8 mouse cellular contexts compared by ENCODE assay signal in the genomic region with DNA sequence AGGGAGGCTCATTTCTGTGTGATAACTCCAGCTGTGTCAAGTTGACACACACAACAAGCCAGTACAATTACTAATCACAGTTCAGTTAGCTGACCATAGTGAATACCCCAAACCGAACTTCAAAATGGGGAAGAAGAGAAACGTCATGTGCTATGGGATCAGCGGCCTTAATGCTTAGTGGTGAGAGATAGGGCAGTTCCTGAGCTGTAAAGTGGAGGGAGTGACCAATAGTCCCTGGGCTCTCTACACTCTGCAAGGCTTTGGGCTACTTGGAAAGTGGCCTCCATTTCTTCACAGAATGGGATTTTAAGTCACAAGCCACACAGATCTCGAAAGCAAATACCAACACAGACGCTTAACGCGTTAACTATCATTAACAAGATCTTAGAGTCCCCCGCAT. TPM values are rescaled to one million over a fixed set of nuclear protein-coding genes. Genes with fewer than 3 reads are reported as not detected.
DNase-seq lines count a peak whose midpoint lies in the region; ATAC-seq and TF ChIP-seq lines count a peak whose summit lies in the region.

No protein-coding gene starts in this region.

- H3K27ac ChIP-seq in liver, adult 2 months (replicated peaks; ENCODE audit: insufficient read depth, low read depth, low read length) = no peak overlapping the region
- peak overlapping the region; percentile 95; the same call in 1 of the 2 replicates for H3K27ac ChIP-seq in intestine, postnatal 0 days (ENCODE audit: low read depth, low read length)
- 0 out of 2 replicates have a peak overlapping the region, but pooled peaks have one; percentile 93 for H3K27ac ChIP-seq in neural tube, embryonic 14.5 days (ENCODE audit: low read depth, low read length)

- ATAC-seq in common myeloid progenitor, adult 5-6 weeks (replicated peaks; ENCODE audit: low read depth, poor library complexity, severe bottlenecking) = 0 out of 2 replicates have a peak, but pooled peaks have one; percentile 17
- 0 out of 2 replicates have a peak, but pooled peaks have one; percentile 23 for ATAC-seq in intestine, postnatal 0 days
- no peak for ATAC-seq in neural tube, embryonic 14.5 days (ENCODE audit: low read depth)

- H3K9me3 ChIP-seq in intestine, postnatal 0 days (ENCODE audit: control insufficient read depth) = no peaks in the 10 kb centered on the region
- no peaks in the 10 kb centered on the region for H3K9me3 ChIP-seq in neural tube, embryonic 14.5 days (ENCODE audit: control insufficient read depth, low read length)

- peaks cover 8% of the 10 kb centered on the region for H3K4me1 ChIP-seq in liver, adult 2 months (ENCODE audit: control insufficient read depth, insufficient read depth, low read length)
- 0 out of 2 replicates have a peak, but pooled peaks cover 3% of the 10 kb centered on the region for H3K4me1 ChIP-seq in intestine, postnatal 0 days (replicated peaks; ENCODE audit: control insufficient read depth, insufficient read depth, low read length)
- H3K4me1 ChIP-seq in neural tube, embryonic 14.5 days (ENCODE audit: control insufficient read depth, insufficient read depth, low read length) = peaks cover 27% of the 10 kb centered on the region

- H3K4me3 ChIP-seq in liver, adult 2 months (ENCODE audit: insufficient read depth, low read depth, low read length) = peak overlapping the region; percentile 95
- peak overlapping the region; percentile 92 for H3K4me3 ChIP-seq in intestine, postnatal 0 days (ENCODE audit: low read depth, low read length)
- peak overlapping the region; percentile 93 for H3K4me3 ChIP-seq in neural tube, embryonic 14.5 days (ENCODE audit: low read depth, low read length)

- no peak for TF ChIP-seq CTCF in liver, adult 2 months (IDR thresholded peaks at IDR 0.05; ENCODE audit: low read depth, low read length)
- TF ChIP-seq CTCF in intestine, postnatal 0 days (IDR thresholded peaks at IDR 0.05; ENCODE audit: low read depth) = no peak

- no peaks in the 10 kb centered on the region for H3K27me3 ChIP-seq in liver, adult 2 months (ENCODE audit: control insufficient read depth, insufficient read depth, low read length)
- no peaks in the 10 kb centered on the region for H3K27me3 ChIP-seq in intestine, postnatal 0 days (replicated peaks; ENCODE audit: control insufficient read depth, insufficient read depth, low read length)
- H3K27me3 ChIP-seq in neural tube, embryonic 14.5 days (ENCODE audit: control insufficient read depth, insufficient read depth, low read length) = no peaks in the 10 kb centered on the region

- TF ChIP-seq POLR2A in liver, adult 2 months (IDR thresholded peaks at IDR 0.05; ENCODE audit: extremely low read depth, insufficient read depth, low read length) = no peak

- peak overlapping the region; percentile 37 for H3K9ac ChIP-seq in liver, adult 2 months (ENCODE audit: low read depth, low read length)
- peak overlapping the region; percentile 93; the same call in 1 of the 2 replicates for H3K9ac ChIP-seq in intestine, postnatal 0 days (ENCODE audit: low read depth, low read length)
- peak overlapping the region; percentile 93 for H3K9ac ChIP-seq in neural tube, embryonic 14.5 days (replicated peaks; ENCODE audit: low read depth, low read length)

- 8% methylated on average over 8 of the region's 8 CpGs for WGBS in liver, adult 2 months
- 16% methylated on average over 8 of the region's 8 CpGs for WGBS in intestine, postnatal 0 days
- WGBS in neural tube, embryonic 14.5 days = 42% methylated on average over 8 of the region's 8 CpGs

- intact Hi-C loops in left cerebral cortex, postnatal 14 days (cut with DNase I) = no loop called here

- DNase-seq in liver, adult 2 months (ENCODE audit: extremely low read depth, low read depth, low spot score) = peak; percentile 18
- no peak for DNase-seq in liver
- no peak for DNase-seq in cerebellum, adult 11 months
- DNase-seq in frontal cortex, adult 2 months (ENCODE audit: extremely low spot score in 1 of 2, low spot score in 1 of 2) = no peak
- DNase-seq in left cerebral cortex, postnatal 14 days (ENCODE audit: low spot score in 2 of 2) = no peak

- no peaks in the 10 kb centered on the region for H3K36me3 ChIP-seq in liver, adult 2 months (ENCODE audit: control insufficient read depth, insufficient read depth, low read length)
- H3K36me3 ChIP-seq in intestine, postnatal 0 days (ENCODE audit: control insufficient read depth, insufficient read depth) = 0 out of 2 replicates have a peak, but pooled peaks cover 12% of the 10 kb centered on the region
- no peaks in the 10 kb centered on the region for H3K36me3 ChIP-seq in neural tube, embryonic 14.5 days (ENCODE audit: control insufficient read depth, insufficient read depth, low read length)

- H3K79me2 ChIP-seq in liver, adult 2 months (ENCODE audit: control insufficient read depth, insufficient read depth, low read length) = peaks cover 21% of the 10 kb centered on the region; the same call in 1 of the 2 replicates

- H3K4me2 ChIP-seq in intestine, postnatal 0 days (replicated peaks; ENCODE audit: low read depth) = peak overlapping the region; percentile 88
- peak overlapping the region; percentile 74 for H3K4me2 ChIP-seq in neural tube, embryonic 14.5 days (ENCODE audit: low read depth, low read length)

RNA-seq across cellular contexts. Expression of gene 0610012G03Rik, which starts 1.0 kb away (rescaled TPM):
- total RNA-seq in liver, adult 2 months (2014; rRNA removed) = 25.3 and 34.6 TPM in 2 replicates
- 61.1 and 63.2 TPM in 2 replicates for polyA plus RNA-seq in liver, adult 2 months (2012; rRNA removed)
- 13.5 and 14.6 TPM in 2 replicates for total RNA-seq in common myeloid progenitor, adult 5-6 weeks (2017)
- 203 and 214 TPM in 2 replicates for polyA plus RNA-seq in intestine, postnatal 0 days (2015; fragmentation: Nextera tagmentation; extraction: Ambion mirVana)
- polyA plus RNA-seq in neural tube, embryonic 14.5 days (2014; fragmentation: Nextera tagmentation; extraction: Ambion mirVana) = 115 and 124 TPM in 2 replicates
- polyA plus RNA-seq in frontal cortex, adult 2 months (2012; rRNA removed) = 75.0 and 89.4 TPM in 2 replicates
- 10 to 100 TPM; 50.7 to 56.1 TPM for total RNA-seq in left cerebral cortex, postnatal 14 days (2021)

RNA-seq across cellular contexts. Expression of gene Ncbp2, which starts 1.0 kb away (rescaled TPM):
- 8.4 and 10.5 TPM in 2 replicates for total RNA-seq in liver, adult 2 months (2014; rRNA removed)
- polyA plus RNA-seq in liver, adult 2 months (2012; rRNA removed) = 6.9 and 8.4 TPM in 2 replicates
- 40.9 and 46.7 TPM in 2 replicates for total RNA-seq in common myeloid progenitor, adult 5-6 weeks (2017)
- 24.7 and 28.4 TPM in 2 replicates for polyA plus RNA-seq in intestine, postnatal 0 days (2015; fragmentation: Nextera tagmentation; extraction: Ambion mirVana)
- 92.0 and 92.9 TPM in 2 replicates for polyA plus RNA-seq in neural tube, embryonic 14.5 days (2014; fragmentation: Nextera tagmentation; extraction: Ambion mirVana)
- 80.2 and 105 TPM in 2 replicates for polyA plus RNA-seq in frontal cortex, adult 2 months (2012; rRNA removed)
- 10 to 100 TPM; 47.8 to 49.5 TPM for total RNA-seq in left cerebral cortex, postnatal 14 days (2021)

RNA-seq across cellular contexts. Expression of gene Pigz, which starts 13.7 kb away (rescaled TPM):
- total RNA-seq in liver, adult 2 months (2014; rRNA removed) = 0.18 and 0.47 TPM in 2 replicates
- 0.15 and 0.33 TPM in 2 replicates for polyA plus RNA-seq in liver, adult 2 months (2012; rRNA removed)
- total RNA-seq in common myeloid progenitor, adult 5-6 weeks (2017) = not detected in 2 replicates
- 0.39 and 0.54 TPM in 2 replicates for polyA plus RNA-seq in intestine, postnatal 0 days (2015; fragmentation: Nextera tagmentation; extraction: Ambion mirVana)
- polyA plus RNA-seq in neural tube, embryonic 14.5 days (2014; fragmentation: Nextera tagmentation; extraction: Ambion mirVana) = 3.9 and 5.0 TPM in 2 replicates
- 8.8 and 11.6 TPM in 2 replicates for polyA plus RNA-seq in frontal cortex, adult 2 months (2012; rRNA removed)
- 10 to 100 TPM; 14.6 to 20.9 TPM for total RNA-seq in left cerebral cortex, postnatal 14 days (2021)

RNA-seq across cellular contexts. Expression of gene Senp5, which starts 55.8 kb away (rescaled TPM):
- total RNA-seq in liver, adult 2 months (2014; rRNA removed) = 10.8 and 12.8 TPM in 2 replicates
- polyA plus RNA-seq in liver, adult 2 months (2012; rRNA removed) = 3.6 and 3.7 TPM in 2 replicates
- 11.8 and 26.7 TPM in 2 replicates for total RNA-seq in common myeloid progenitor, adult 5-6 weeks (2017)
- 5.0 and 5.2 TPM in 2 replicates for polyA plus RNA-seq in intestine, postnatal 0 days (2015; fragmentation: Nextera tagmentation; extraction: Ambion mirVana)
- 13.2 and 13.7 TPM in 2 replicates for polyA plus RNA-seq in neural tube, embryonic 14.5 days (2014; fragmentation: Nextera tagmentation; extraction: Ambion mirVana)
- 20.6 and 20.7 TPM in 2 replicates for polyA plus RNA-seq in frontal cortex, adult 2 months (2012; rRNA removed)
- 10 to 100 TPM; 44.6 to 47.6 TPM for total RNA-seq in left cerebral cortex, postnatal 14 days (2021)

Comparison
In these comparisons a context has a peak if more than half of its experiments do, and no peak if none do; other contexts are left out.
1. H3K9ac ChIP-seq: peak in every context shown above with its lines; median percentile 93 in intestine, postnatal 0 days; 93 in neural tube, embryonic 14.5 days; 37 in liver, adult 2 months.